Mouse (Mus musculus) thymus, postnatal 36 days (tissue): ENCODE data around the gene Pcsk4.
A peak's percentile ranks its signal among the peaks of the same experiment; 100 is the strongest.

Source experiments
- DNase-seq, 2 experiments: peaks; one replicate each; pipeline ENCODE4 v3.0.0; 2022; ENCODE audit warnings: mixed read lengths in 2 of 2

The Pcsk4 gene

GRCm38 (mm10) chr10:80329273-80330081 lies at the start of gene Pcsk4, which contains the start of gene Reep6:
TSS of gene Pcsk4 (minus strand) at chr10:80329498.
TSS of gene Reep6 (plus strand) at chr10:80329953.
- peak; percentile 63 to 77 for DNase-seq

- DNase-seq, result peak in 1 of 2 experiments; percentile 37
These were observed 48.4 kb upstream of the Pcsk4 start for GRCm38 (mm10) chr10:80377716-80378115.

GRCm38 (mm10) chr10:80376160-80376559 lies 46.9 kb upstream of the Pcsk4 start:
- peak; percentile 89 to 94 for DNase-seq

GRCm38 (mm10) chr10:80374063-80374462 lies 44.8 kb upstream of the Pcsk4 start:
- DNase-seq, result peak; percentile 69 to 75

- no peak for DNase-seq
These were observed 43.4 kb upstream of the Pcsk4 start for GRCm38 (mm10) chr10:80372706-80373105.

GRCm38 (mm10) chr10:80371983-80372382 lies 42.7 kb upstream of the Pcsk4 start:
- DNase-seq, result no peak

GRCm38 (mm10) chr10:80371411-80371966 lies 42.2 kb upstream of the Pcsk4 start:
- DNase-seq, result peak; percentile 69 to 82

- peak in 1 of 2 experiments; percentile 41 for DNase-seq
These were observed 40.9 kb upstream of the Pcsk4 start for GRCm38 (mm10) chr10:80369995-80370747.

- no peak for DNase-seq
These were observed 39.1 kb upstream of the Pcsk4 start for GRCm38 (mm10) chr10:80368392-80368791.

GRCm38 (mm10) chr10:80367954-80368353 lies 38.7 kb upstream of the Pcsk4 start:
- DNase-seq, result no peak

- no peak for DNase-seq
These were observed 36.4 kb upstream of the Pcsk4 start for GRCm38 (mm10) chr10:80365736-80366135.

- DNase-seq, result no peak
These were observed 34.4 kb upstream of the Pcsk4 start for GRCm38 (mm10) chr10:80363734-80364133.

GRCm38 (mm10) chr10:80357994-80358639 lies 28.8 kb upstream of the Pcsk4 start:
- no peak for DNase-seq

- DNase-seq, result no peak
These were observed 28.0 kb upstream of the Pcsk4 start for GRCm38 (mm10) chr10:80357336-80357735.

- DNase-seq, result no peak
These were observed 27.4 kb upstream of the Pcsk4 start for GRCm38 (mm10) chr10:80356737-80357136.

- no peak for DNase-seq
These were observed 26.8 kb upstream of the Pcsk4 start, which contains the start of gene Plk5 for GRCm38 (mm10) chr10:80356001-80356682. TSS of gene Plk5 (plus strand) at chr10:80356459.

GRCm38 (mm10) chr10:80355431-80355830 lies 26.1 kb upstream of the Pcsk4 start:
- no peak for DNase-seq

GRCm38 (mm10) chr10:80352727-80353126 lies 23.4 kb upstream of the Pcsk4 start:
- no peak for DNase-seq

GRCm38 (mm10) chr10:80351896-80352295 lies 22.6 kb upstream of the Pcsk4 start:
- no peak for DNase-seq

- DNase-seq, result peak; percentile 78 to 83
These were observed 21.0 kb upstream of the Pcsk4 start for GRCm38 (mm10) chr10:80350292-80350691.

GRCm38 (mm10) chr10:80348981-80349380 lies 19.7 kb upstream of the Pcsk4 start:
- DNase-seq, result no peak

GRCm38 (mm10) chr10:80348244-80348781 lies 19.0 kb upstream of the Pcsk4 start, which contains the start of gene Adamtsl5:
TSS of gene Adamtsl5 (minus strand) at chr10:80348412.
- peak; percentile 67 to 73 for DNase-seq
